Mouse (Mus musculus) E14TG2a.4 (cell line): ENCODE results near the gene Cntnap4.

Experiments used
- CTCF ChIP-seq: conservative IDR thresholded peaks from 2 replicates; pipeline ENCODE4 v1.5.1; 2014; ENCODE audit warnings: low read length
- POU5F1 ChIP-seq: IDR thresholded peaks from 2 replicates; pipeline ENCODE4 v1.6.1; 2014; ENCODE audit warnings: low read length, borderline replicate concordance

DNA sequence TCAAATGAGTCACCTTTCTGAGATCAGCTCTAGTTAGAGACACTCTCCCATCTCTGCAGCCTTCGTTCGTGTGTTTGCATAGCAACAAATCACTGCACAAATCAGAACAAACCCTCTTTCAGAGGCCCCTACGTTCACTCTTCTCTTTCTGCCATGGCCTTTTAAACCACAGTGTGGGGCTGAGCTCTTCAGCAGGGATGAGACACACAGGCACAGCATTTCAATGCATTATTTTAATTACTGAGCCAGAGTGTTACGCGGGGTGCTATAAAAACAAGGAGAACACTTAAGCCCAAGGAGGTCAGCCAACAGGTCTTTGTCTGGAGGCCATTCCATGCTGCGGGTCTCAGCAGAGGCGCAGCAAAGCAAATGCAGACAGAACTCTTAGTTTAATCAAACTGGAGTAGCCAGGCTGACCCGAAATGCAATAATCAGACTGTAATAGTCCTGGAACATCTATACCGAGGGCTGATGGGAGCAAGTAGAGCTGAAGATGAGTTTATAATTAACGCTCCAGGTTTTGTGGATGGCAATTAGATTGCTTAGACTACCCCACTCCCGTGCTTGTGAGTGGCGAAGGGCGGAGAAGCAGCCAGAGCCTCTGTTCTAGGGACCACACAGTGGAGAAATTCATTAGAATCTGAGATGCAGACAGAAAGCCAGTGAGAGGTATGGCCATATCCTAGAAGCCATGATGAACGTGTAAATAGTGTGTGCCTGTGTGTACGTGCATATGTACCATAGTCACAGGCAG, 26.4 kb downstream of the Cntnap4 start:
- no peak for TF ChIP-seq CTCF
- TF ChIP-seq POU5F1: no peak
